Comparison of ENCODE assay signal across 15 mouse cellular contexts in genomic region chr15:103112309-103112708, GRCm38 (mm10).
"Had no signal": no experiment of that assay in that cellular context is flagged by ENCODE, and none has a peak within 500 bp of the region (broad histone marks: within the 10 kb centered on the region; RNA-seq: fewer than 3 reads in every experiment).

No protein-coding gene starts in this region.

- DNase-seq: kidney, adult 2 months; kidney, postnatal 36 days; layer of hippocampus, adult 9-11 months; layer of hippocampus, postnatal 36 days; lung, adult 18-20 months; lung, postnatal 4 days; midbrain, embryonic 14.5 days; right cerebral cortex, postnatal 4 days; spleen, adult 18-20 months; thymus, adult 18-20 months; thymus, postnatal 14 days had no signal

- H3K36me3 ChIP-seq: limb, embryonic 12.5 days; midbrain, embryonic 10.5 days; neural tube, embryonic 12.5 days had no signal

- H3K9me3 ChIP-seq: limb, embryonic 12.5 days; midbrain, embryonic 10.5 days; neural tube, embryonic 12.5 days had no signal

- H3K4me3 ChIP-seq: limb, embryonic 12.5 days; midbrain, embryonic 10.5 days; neural tube, embryonic 12.5 days had no signal

- H3K4me2 ChIP-seq: limb, embryonic 12.5 days; neural tube, embryonic 12.5 days had no signal

- H3K9ac ChIP-seq: limb, embryonic 12.5 days; liver, embryonic 14.5 days; neural tube, embryonic 12.5 days had no signal

- H3K27me3 ChIP-seq: neural tube, embryonic 12.5 days had no signal

- H3K27ac ChIP-seq: limb, embryonic 12.5 days; liver, embryonic 14.5 days; midbrain, embryonic 10.5 days; neural tube, embryonic 12.5 days had no signal
